Mouse (Mus musculus) hindbrain, postnatal 0 days (tissue): ENCODE measurements around the gene Pdhb. TPM values are rescaled to one million over a fixed set of nuclear protein-coding genes. Genes with fewer than 3 reads are reported as not detected.
"Not testable (repeated sequence)": the region's sequence is repeated elsewhere in the genome, so short reads cannot be mapped to it uniquely, and the experiment has no call there.

ENCODE experiments used
- ATAC-seq: fragments of 200-750 bp; cut with Nextera tagmentation; 2 replicates; pipeline ENCODE4 v1.8.0; 2017; ENCODE audit warnings: mild to moderate bottlenecking, moderate TSS enrichment, moderate library complexity
- DNase-seq: peaks from one replicate; pipeline ENCODE4 v3.0.0-alpha.2; 2015; ENCODE audit warnings: low spot score
- H3K27ac ChIP-seq: fragments of 300-500 bp; sonication (generic); 2 replicates; pipeline ENCODE4 v1.5.1; 2014; ENCODE audit warnings: mild to moderate bottlenecking
- H3K27me3 ChIP-seq: fragments of 300-500 bp; sonication (generic); 2 replicates; pipeline ENCODE4 v1.6.1; 2014; ENCODE audit warnings: low read length, mixed read lengths; ENCODE audit not compliant: insufficient read depth
- H3K36me3 ChIP-seq: fragments of 300-500 bp; sonication (generic); 2 replicates; pipeline ENCODE4 v1.6.1; 2014; ENCODE audit warnings: low read length, mixed read lengths; ENCODE audit not compliant: insufficient read depth
- H3K4me1 ChIP-seq: fragments of 300-500 bp; sonication (generic); 2 replicates; pipeline ENCODE4 v1.6.1; 2014; ENCODE audit warnings: antibody characterized with exemption, low read length, mixed read lengths; ENCODE audit not compliant: insufficient read depth
- H3K4me2 ChIP-seq: fragments of 300-500 bp; sonication (generic); 2 replicates; pipeline ENCODE4 v1.6.1; 2014; ENCODE audit warnings: low read depth, mild to moderate bottlenecking, low read length, moderate library complexity, mixed read lengths
- H3K4me3 ChIP-seq: fragments of 300-500 bp; sonication (generic); 2 replicates; pipeline ENCODE4 v1.5.1; 2014; ENCODE audit warnings: low read length
- H3K9ac ChIP-seq: fragments of 300-500 bp; sonication (generic); replicated peaks from 2 replicates; pipeline ENCODE4 v1.6.1; 2014; ENCODE audit warnings: mild to moderate bottlenecking, low read length, moderate library complexity, mixed read lengths
- H3K9me3 ChIP-seq: fragments of 300-500 bp; sonication (generic); 2 replicates; pipeline ENCODE4 v1.6.1; 2016; ENCODE audit warnings: low read length, mixed read lengths
- CTCF ChIP-seq: IDR thresholded peaks from 2 replicates; pipeline ENCODE4 v1.5.1; 2016; ENCODE audit warnings: antibody characterized with exemption, control low read depth, low read depth
- WGBS: fragments of 180-500 bp; shearing (Covaris S2); extraction: QIAGEN DNeasy Blood & Tissue Kit; methylation state at CpG from one replicate; pipeline ENCODE4 v1.1.7; 2014; 5-methylcytosine and 5-hydroxymethylcytosine counted together
- polyA plus RNA-seq: library from polyadenylated mRNA; unstranded; fragments of >200 nt; fragmentation: Nextera tagmentation; extraction: Ambion mirVana; gene quantifications from 2 replicates; pipeline ENCODE4 v1.2.1, GENCODE M21; 2015
- total RNA-seq: library from RNA; depleted of rRNA; stranded (reverse); fragments of >200 nt; gene quantifications from 2 replicates; pipeline ENCODE4 v1.2.3, GENCODE M21; 2014

Gene Pdhb
- total and polyA plus RNA-seq, 2 experiments from 2014 or later, result 135 to 292 TPM

GRCm38 (mm10) chr14:8139724-8140710 lies 32.8 kb downstream of the Pdhb start:
- WGBS, result 46% methylated on average over 23 of the region's 23 CpGs

GRCm38 (mm10) chr14:8135130-8135529 lies 37.7 kb downstream of the Pdhb start:
- H3K9ac ChIP-seq, result no peak overlapping the region
- peak; percentile 32; the same call in 1 of the 2 replicates for ATAC-seq
- WGBS, result 48% methylated on average over 3 of the region's 3 CpGs
- H3K4me3 ChIP-seq, result no peak overlapping the region
- H3K4me1 ChIP-seq, result no peaks in the 10 kb centered on the region
- peak; percentile 26 for DNase-seq
- H3K27ac ChIP-seq, result no peak overlapping the region
- peaks cover 23% of the 10 kb centered on the region; the same call in 1 of the 2 replicates for H3K36me3 ChIP-seq
- H3K27me3 ChIP-seq, result no peaks in the 10 kb centered on the region
- no peaks in the 10 kb centered on the region for H3K9me3 ChIP-seq
- no peak for TF ChIP-seq CTCF
- H3K4me2 ChIP-seq, result no peak overlapping the region

More at GRCm38 (mm10) chr14:8139724-8140710, 32.8 kb downstream of the Pdhb start:
- DNase-seq (no peak), ATAC-seq (0 out of 2 replicates have a peak, but pooled peaks have one; percentile 35)
- Histone ChIP-seq H3K27ac (peak overlapping the region; percentile 32; the same call in 1 of the 2 replicates), H3K9ac (no peak overlapping the region), H3K4me2 (no peak overlapping the region), H3K27me3 (no peaks in the 10 kb centered on the region), H3K36me3 (peaks cover 49% of the 10 kb centered on the region), H3K4me3 (no peak overlapping the region), H3K9me3 (no peaks in the 10 kb centered on the region), H3K4me1 (no peaks in the 10 kb centered on the region)
- TF ChIP-seq CTCF, result no peak

- 69% methylated on average over 2 of the region's 2 CpGs for WGBS
- H3K9me3 ChIP-seq, result no peaks in the 10 kb centered on the region
- H3K4me1 ChIP-seq, result no peaks in the 10 kb centered on the region
- DNase-seq (no peak), ATAC-seq (no peak)
- no peak for TF ChIP-seq CTCF
- H3K27ac ChIP-seq, result no peak overlapping the region
- no peak overlapping the region for H3K4me2 ChIP-seq
- H3K27me3 ChIP-seq, result no peaks in the 10 kb centered on the region
- peaks cover 17% of the 10 kb centered on the region; the same call in 1 of the 2 replicates for H3K36me3 ChIP-seq
- H3K9ac ChIP-seq, result no peak overlapping the region
- no peak overlapping the region for H3K4me3 ChIP-seq
These were observed 38.6 kb downstream of the Pdhb start for GRCm38 (mm10) chr14:8134234-8134633.

- ATAC-seq, result no peak
- H3K4me1 ChIP-seq, result no peaks in the 10 kb centered on the region
These were observed 40.0 kb downstream of the Pdhb start for GRCm38 (mm10) chr14:8132789-8133188.

GRCm38 (mm10) chr14:8127971-8128370 lies 44.9 kb downstream of the Pdhb start:
- DNase-seq (no peak), ATAC-seq (no peak)
- TF ChIP-seq CTCF, result no peak
- Histone ChIP-seq H3K9me3 (no peaks in the 10 kb centered on the region), H3K4me2 (no peak overlapping the region), H3K36me3 (peaks cover 7% of the 10 kb centered on the region), H3K4me1 (no peaks in the 10 kb centered on the region), H3K4me3 (no peak overlapping the region), H3K27ac (no peak overlapping the region), H3K27me3 (no peaks in the 10 kb centered on the region), H3K9ac (no peak overlapping the region)
- WGBS, result 81% methylated on average over 5 of the region's 5 CpGs

More at GRCm38 (mm10) chr14:8132789-8133188, 40.0 kb downstream of the Pdhb start:
- Histone ChIP-seq H3K36me3 (peaks cover 11% of the 10 kb centered on the region; the same call in 1 of the 2 replicates), H3K27me3 (no peaks in the 10 kb centered on the region), H3K9ac (no peak overlapping the region), H3K4me3 (no peak overlapping the region), H3K27ac (no peak overlapping the region), H3K4me2 (no peak overlapping the region), H3K9me3 (no peaks in the 10 kb centered on the region)
- DNase-seq, result no peak
- TF ChIP-seq CTCF, result no peak
- 89% methylated on average over 8 of the region's 8 CpGs for WGBS

GRCm38 (mm10) chr14:8124046-8124881 lies 48.6 kb downstream of the Pdhb start:
- peaks cover 10% of the 10 kb centered on the region for H3K36me3 ChIP-seq
- DNase-seq (no peak), ATAC-seq (no peak)
- H3K9ac ChIP-seq, result no peak overlapping the region
- no peaks in the 10 kb centered on the region for H3K9me3 ChIP-seq
- WGBS, result 91% methylated on average over 7 of the region's 7 CpGs
- H3K4me3 ChIP-seq, result no peak overlapping the region
- no peaks in the 10 kb centered on the region for H3K4me1 ChIP-seq
- no peak overlapping the region for H3K27ac ChIP-seq
- no peaks in the 10 kb centered on the region for H3K27me3 ChIP-seq
- no peak overlapping the region for H3K4me2 ChIP-seq
- TF ChIP-seq CTCF, result no peak

GRCm38 (mm10) chr14:8123611-8124010 lies 49.2 kb downstream of the Pdhb start:
- H3K4me1 ChIP-seq, H3K9ac ChIP-seq, DNase-seq, H3K27ac ChIP-seq, H3K27me3 ChIP-seq, H3K4me2 ChIP-seq, H3K4me3 ChIP-seq, ATAC-seq, H3K9me3 ChIP-seq: not testable (repeated sequence)
- 97% methylated on average over 10 of the region's 10 CpGs for WGBS
- peaks cover 10% of the 10 kb centered on the region for H3K36me3 ChIP-seq
